Mouse (Mus musculus) forebrain, embryonic 10.5 days (tissue): ENCODE measurements around the gene Raver2. TPM values are rescaled to one million over a fixed set of nuclear protein-coding genes. Genes with fewer than 3 reads are reported as not detected.

ENCODE experiments used
- DNase-seq: peaks from one replicate; pipeline ENCODE4 v3.0.0-alpha.2; 2017; ENCODE audit warnings: low spot score; ENCODE audit errors: extremely low spot score
- H3K27ac ChIP-seq: fragments of 300-500 bp; sonication (generic); 2 replicates; pipeline ENCODE4 v1.5.1; 2016; ENCODE audit warnings: mild to moderate bottlenecking
- H3K27me3 ChIP-seq: fragments of 300-500 bp; sonication (generic); 2 replicates; pipeline ENCODE4 v1.6.1; 2016; ENCODE audit warnings: mild to moderate bottlenecking; ENCODE audit not compliant: poor library complexity, severe bottlenecking
- H3K36me3 ChIP-seq: fragments of 300-500 bp; sonication (generic); replicated peaks from 2 replicates; pipeline ENCODE4 v1.6.1; 2016; ENCODE audit warnings: mild to moderate bottlenecking, moderate library complexity
- H3K4me1 ChIP-seq: fragments of 300-500 bp; sonication (generic); 2 replicates; pipeline ENCODE4 v1.6.1; 2016
- H3K4me3 ChIP-seq: fragments of 300-500 bp; sonication (generic); 2 replicates; pipeline ENCODE4 v1.5.1; 2016; ENCODE audit warnings: mild to moderate bottlenecking, moderate library complexity
- H3K9me3 ChIP-seq: fragments of 300-500 bp; sonication (generic); 2 replicates; pipeline ENCODE4 v1.6.1; 2016; ENCODE audit warnings: mild to moderate bottlenecking, moderate library complexity
- WGBS: fragments of 180-500 bp; shearing (Covaris S2); methylation state at CpG from one replicate; pipeline ENCODE4 v1.1.7; 2016; 5-methylcytosine and 5-hydroxymethylcytosine counted together
- polyA plus RNA-seq: library from polyadenylated mRNA; unstranded; fragments of >200 nt; fragmentation: Nextera tagmentation; extraction: Ambion mirVana; gene quantifications from 2 replicates; pipeline ENCODE4 v1.2.1, GENCODE M21; 2016

Raver2 gene
- polyA plus RNA-seq, 1 experiment from 2014 or later = 12.0 TPM

GRCm38 (mm10) chr4:101135909-101136308 lies 67.1 kb downstream of the Raver2 start:
- Histone ChIP-seq H3K9me3 (no peaks in the 10 kb centered on the region), H3K27me3 (no peaks in the 10 kb centered on the region), H3K27ac (0 out of 2 replicates have a peak overlapping the region, but pooled peaks have one; percentile 48), H3K36me3 (peaks cover 29% of the 10 kb centered on the region), H3K4me3 (no peak overlapping the region), H3K4me1 (no peaks in the 10 kb centered on the region)
- DNase-seq = no peak
- WGBS = 93% methylated on average over 14 of the region's 14 CpGs

GRCm38 (mm10) chr4:101137975-101138374 lies 69.2 kb downstream of the Raver2 start:
- H3K36me3 ChIP-seq = peaks cover 21% of the 10 kb centered on the region
- DNase-seq = no peak
- H3K4me1 ChIP-seq = no peaks in the 10 kb centered on the region
- no peaks in the 10 kb centered on the region for H3K27me3 ChIP-seq
- H3K4me3 ChIP-seq = no peak overlapping the region
- H3K27ac ChIP-seq = no peak overlapping the region
- WGBS = 93% methylated on average over 11 of the region's 11 CpGs
- H3K9me3 ChIP-seq = no peaks in the 10 kb centered on the region

DNA sequence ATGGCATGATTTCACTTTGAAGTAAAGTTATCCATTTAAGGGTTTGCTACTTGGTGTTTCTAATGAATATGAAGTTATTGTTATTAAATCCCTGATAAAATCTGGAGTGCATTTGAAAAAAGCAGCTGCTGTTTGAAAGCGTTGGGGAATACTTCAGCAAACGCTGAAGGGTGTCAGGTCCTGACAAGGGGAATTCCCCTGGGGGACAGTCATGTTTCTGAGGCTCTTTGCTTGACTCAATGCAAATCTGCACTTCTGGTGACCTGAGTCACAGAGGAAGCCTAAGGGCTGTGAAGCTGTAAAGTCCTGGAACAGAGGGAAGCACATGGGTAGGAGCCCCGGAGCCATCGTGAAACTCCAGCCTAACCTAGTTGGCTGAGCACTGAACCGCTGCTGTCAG lies 73.0 kb downstream of the Raver2 start:
- WGBS = 88% methylated on average over 5 of the region's 5 CpGs
- peaks cover 5% of the 10 kb centered on the region for H3K4me1 ChIP-seq
- no peak overlapping the region for H3K4me3 ChIP-seq
- H3K9me3 ChIP-seq = no peaks in the 10 kb centered on the region
- no peaks in the 10 kb centered on the region for H3K27me3 ChIP-seq
- no peak overlapping the region for H3K27ac ChIP-seq
- DNase-seq = no peak
- peaks cover 10% of the 10 kb centered on the region for H3K36me3 ChIP-seq

GRCm38 (mm10) chr4:101143901-101144300 lies 75.1 kb downstream of the Raver2 start:
- 86% methylated on average over 4 of the region's 4 CpGs for WGBS
- Histone ChIP-seq H3K27me3 (no peaks in the 10 kb centered on the region), H3K9me3 (no peaks in the 10 kb centered on the region), H3K36me3 (peaks cover 27% of the 10 kb centered on the region), H3K4me3 (no peak overlapping the region), H3K4me1 (peaks cover 5% of the 10 kb centered on the region), H3K27ac (no peak overlapping the region)
- DNase-seq = no peak

GRCm38 (mm10) chr4:101144361-101144760 lies 75.6 kb downstream of the Raver2 start:
- DNase-seq = no peak
- no peaks in the 10 kb centered on the region for H3K27me3 ChIP-seq
- H3K4me3 ChIP-seq = no peak overlapping the region
- no peaks in the 10 kb centered on the region for H3K9me3 ChIP-seq
- peaks cover 27% of the 10 kb centered on the region for H3K36me3 ChIP-seq
- H3K4me1 ChIP-seq = peaks cover 5% of the 10 kb centered on the region
- no peak overlapping the region for H3K27ac ChIP-seq
- 83% methylated on average over 4 of the region's 4 CpGs for WGBS

- no peak for DNase-seq
- Histone ChIP-seq H3K4me1 (peaks cover 5% of the 10 kb centered on the region), H3K36me3 (peaks cover 28% of the 10 kb centered on the region), H3K27ac (no peak overlapping the region), H3K9me3 (no peaks in the 10 kb centered on the region), H3K4me3 (no peak overlapping the region), H3K27me3 (no peaks in the 10 kb centered on the region)
- WGBS = 88% methylated on average over 7 of the region's 7 CpGs
These were observed 76.0 kb downstream of the Raver2 start for GRCm38 (mm10) chr4:101144790-101145189.

DNA sequence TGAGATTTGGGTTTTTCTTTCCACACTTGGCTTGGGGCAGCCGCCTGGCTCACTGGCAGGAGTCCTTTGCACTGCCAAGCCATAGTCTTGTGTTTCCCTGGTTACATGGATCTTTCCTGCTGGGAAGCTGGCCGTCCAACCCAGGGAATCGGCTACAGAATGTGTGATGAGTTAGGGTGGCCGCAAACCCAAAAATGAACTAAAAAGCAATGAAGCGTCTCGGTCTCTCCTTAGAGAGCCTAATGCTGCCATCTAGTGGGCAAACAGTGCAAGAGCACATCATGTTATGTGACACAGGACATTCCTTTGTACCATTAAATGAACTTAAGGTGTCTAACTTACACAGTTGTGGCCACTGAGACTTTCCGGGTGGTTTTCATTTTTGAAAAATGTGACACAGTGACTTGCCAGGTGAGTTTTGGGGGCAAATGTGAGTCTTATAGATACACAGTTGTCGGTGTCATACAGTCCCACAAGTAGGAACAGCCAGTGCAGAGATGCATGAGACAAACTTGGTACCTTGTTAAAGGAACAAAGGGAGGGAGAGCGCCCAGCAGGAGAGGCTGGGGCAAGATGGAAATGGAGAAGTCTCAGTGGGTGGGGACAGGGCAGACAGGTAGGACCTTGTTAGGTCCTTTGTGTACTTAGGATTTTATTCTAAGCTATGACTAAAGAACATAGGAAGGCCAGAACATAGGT lies 77.4 kb downstream of the Raver2 start:
- Histone ChIP-seq H3K4me3 (no peak overlapping the region), H3K9me3 (no peaks in the 10 kb centered on the region), H3K27ac (no peak overlapping the region), H3K36me3 (peaks cover 42% of the 10 kb centered on the region), H3K4me1 (peaks cover 5% of the 10 kb centered on the region), H3K27me3 (no peaks in the 10 kb centered on the region)
- WGBS = 37% methylated on average over 9 of the region's 9 CpGs
- DNase-seq = peak; percentile 72

DNA sequence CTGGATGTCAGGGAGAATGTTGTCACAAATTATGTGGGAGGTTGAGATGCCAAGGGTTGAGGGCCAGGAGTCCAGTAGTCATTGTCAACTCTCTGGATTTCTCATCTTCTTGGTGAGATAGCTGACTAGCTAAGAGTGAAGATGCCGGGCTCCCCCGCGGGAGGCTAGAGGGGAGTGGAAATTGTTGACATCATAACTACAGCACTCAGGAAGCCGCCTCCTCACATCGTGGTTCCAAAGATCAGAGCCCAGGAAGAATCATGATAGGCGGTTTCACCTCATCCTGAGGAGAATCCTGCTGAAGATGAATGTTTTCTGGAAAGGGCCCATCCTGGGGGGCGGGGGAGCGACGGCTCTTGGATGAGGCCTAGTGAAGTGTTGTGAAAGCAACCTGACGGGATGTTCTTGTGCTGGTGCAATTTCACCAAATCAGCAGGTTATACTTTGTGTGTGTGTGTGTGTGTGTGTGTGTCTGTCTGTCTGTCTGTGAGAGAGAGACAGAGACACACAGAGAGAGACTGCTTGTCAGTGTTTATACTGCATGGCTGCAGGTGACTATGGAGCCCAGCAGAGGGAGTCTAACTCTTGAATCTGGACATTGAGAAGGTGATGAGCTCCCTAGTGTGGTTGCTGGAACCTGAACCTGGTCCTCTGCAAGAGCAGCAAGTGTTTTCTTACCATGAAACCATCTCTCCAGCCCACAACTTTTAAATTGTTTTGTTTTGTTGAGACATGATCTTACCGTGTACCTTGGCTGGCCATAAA lies 78.3 kb downstream of the Raver2 start:
- no peak for DNase-seq
- H3K36me3 ChIP-seq = peaks cover 44% of the 10 kb centered on the region

GRCm38 (mm10) chr4:101155541-101155940 lies 86.8 kb downstream of the Raver2 start:
- 89% methylated on average over 4 of the region's 4 CpGs for WGBS
- Histone ChIP-seq H3K36me3 (peaks cover 90% of the 10 kb centered on the region), H3K4me3 (no peak overlapping the region), H3K27ac (no peak overlapping the region), H3K27me3 (no peaks in the 10 kb centered on the region), H3K9me3 (no peaks in the 10 kb centered on the region), H3K4me1 (no peaks in the 10 kb centered on the region)
- DNase-seq = no peak

More for the DNA sequence above, 78.3 kb downstream of the Raver2 start:
- Histone ChIP-seq H3K9me3 (no peaks in the 10 kb centered on the region), H3K27ac (no peak overlapping the region), H3K4me1 (peaks cover 5% of the 10 kb centered on the region), H3K27me3 (no peaks in the 10 kb centered on the region), H3K4me3 (no peak overlapping the region)
- 95% methylated on average over 11 of the region's 11 CpGs for WGBS

- Histone ChIP-seq H3K4me3 (no peak overlapping the region), H3K36me3 (peaks cover 84% of the 10 kb centered on the region), H3K9me3 (no peaks in the 10 kb centered on the region), H3K27ac (no peak overlapping the region), H3K27me3 (no peaks in the 10 kb centered on the region), H3K4me1 (no peaks in the 10 kb centered on the region)
- no peak for DNase-seq
- 92% methylated on average over 5 of the region's 5 CpGs for WGBS
These were observed 88.7 kb downstream of the Raver2 start for GRCm38 (mm10) chr4:101157476-101157875.

GRCm38 (mm10) chr4:101158282-101158681 lies 89.5 kb downstream of the Raver2 start:
- Histone ChIP-seq H3K27ac (no peak overlapping the region), H3K36me3 (peaks cover 80% of the 10 kb centered on the region), H3K27me3 (no peaks in the 10 kb centered on the region), H3K9me3 (no peaks in the 10 kb centered on the region), H3K4me3 (no peak overlapping the region), H3K4me1 (no peaks in the 10 kb centered on the region)
- no peak for DNase-seq
- 89% methylated on average over 6 of the region's 6 CpGs for WGBS

GRCm38 (mm10) chr4:101159191-101159764 lies 90.5 kb downstream of the Raver2 start:
- WGBS = 89% methylated on average over 12 of the region's 12 CpGs
- Histone ChIP-seq H3K4me1 (no peaks in the 10 kb centered on the region), H3K27ac (no peak overlapping the region), H3K27me3 (no peaks in the 10 kb centered on the region), H3K36me3 (peaks cover 73% of the 10 kb centered on the region), H3K4me3 (no peak overlapping the region), H3K9me3 (no peaks in the 10 kb centered on the region)
- no peak for DNase-seq

DNA sequence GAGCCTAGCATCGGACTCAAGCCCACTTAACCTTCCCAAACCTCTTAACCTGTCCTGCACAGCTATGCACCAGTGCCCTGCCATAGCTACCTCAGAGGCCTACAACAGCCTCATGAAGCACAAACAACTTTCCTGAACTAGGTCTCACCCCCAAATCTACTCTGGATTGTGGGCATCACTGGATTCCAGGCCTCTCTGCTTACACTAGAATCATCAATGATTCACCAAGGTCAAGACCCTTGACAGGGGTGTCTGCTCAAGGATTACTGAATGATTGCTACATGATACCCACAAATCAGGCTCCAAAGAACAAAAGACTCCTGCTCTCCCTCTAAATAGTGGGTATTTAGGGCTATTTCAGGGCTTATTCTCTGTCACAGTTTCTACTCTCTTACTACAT lies 92.0 kb downstream of the Raver2 start:
- H3K36me3 ChIP-seq = peaks cover 65% of the 10 kb centered on the region
- no peak for DNase-seq
- no peaks in the 10 kb centered on the region for H3K4me1 ChIP-seq

More for the DNA sequence above, 92.0 kb downstream of the Raver2 start:
- 88% methylated on average over 1 of the region's 1 CpGs for WGBS
- no peaks in the 10 kb centered on the region for H3K9me3 ChIP-seq
- H3K4me3 ChIP-seq = no peak overlapping the region
- no peaks in the 10 kb centered on the region for H3K27me3 ChIP-seq
- H3K27ac ChIP-seq = no peak overlapping the region
